Mouse (Mus musculus): ENCODE data around the gene Rfx5. TPM values are rescaled to one million over a fixed set of nuclear protein-coding genes. Genes with fewer than 3 reads are reported as not detected.

Gene Rfx5
- polyA plus RNA-seq, 1 experiment from 2014 or later = 4.5 TPM

GRCm38 (mm10) chr3:94965878-94966277 is 12.0 kb downstream of the Rfx5 start:
- ATAC-seq (replicated peaks; ENCODE audit: low FRiP score) (no peak), DNase-seq (ENCODE audit: low spot score) (no peak)
- 71% methylated on average over 1 of the region's 1 CpGs for WGBS
- Histone ChIP-seq H3K4me2 (no peak overlapping the region), H3K36me3 (ENCODE audit: control insufficient read depth, insufficient read depth, low read length) (no peaks in the 10 kb centered on the region), H3K4me3 (ENCODE audit: low read depth, low read length) (no peak overlapping the region), H3K27ac (ENCODE audit: low read depth, low read length) (no peak overlapping the region), H3K9ac (ENCODE audit: low read depth, low read length) (no peak overlapping the region), H3K9me3 (ENCODE audit: control insufficient read depth, low read length) (no peaks in the 10 kb centered on the region), H3K27me3 (replicated peaks; ENCODE audit: control insufficient read depth, insufficient read depth, low read length) (no peaks in the 10 kb centered on the region), H3K4me1 (replicated peaks; ENCODE audit: control insufficient read depth, insufficient read depth, low read length) (no peaks in the 10 kb centered on the region)

- H3K4me1 ChIP-seq (replicated peaks; ENCODE audit: control insufficient read depth, insufficient read depth, low read length) = peaks cover 14% of the 10 kb centered on the region; the same call in 1 of the 2 replicates
- H3K9ac ChIP-seq (ENCODE audit: low read depth, low read length) = no peak overlapping the region
- DNase-seq (ENCODE audit: low spot score) (no peak), ATAC-seq (replicated peaks; ENCODE audit: low FRiP score) (no peak)
- no peaks in the 10 kb centered on the region for H3K27me3 ChIP-seq (replicated peaks; ENCODE audit: control insufficient read depth, insufficient read depth, low read length)
- H3K4me2 ChIP-seq = no peak overlapping the region
- no peaks in the 10 kb centered on the region for H3K9me3 ChIP-seq (ENCODE audit: control insufficient read depth, low read length)
- H3K4me3 ChIP-seq (ENCODE audit: low read depth, low read length) = no peak overlapping the region
- no peaks in the 10 kb centered on the region for H3K36me3 ChIP-seq (ENCODE audit: control insufficient read depth, insufficient read depth, low read length)
- no peak overlapping the region for H3K27ac ChIP-seq (ENCODE audit: low read depth, low read length)
- WGBS = 79% methylated on average over 3 of the region's 3 CpGs
Measured at GRCm38 (mm10) chr3:94972552-94972951, 18.7 kb downstream of the Rfx5 start.

GRCm38 (mm10) chr3:94973620-94974019 is 19.7 kb downstream of the Rfx5 start:
- H3K4me2 ChIP-seq = peak overlapping the region; percentile 88
- 85% methylated on average over 5 of the region's 5 CpGs for WGBS

GRCm38 (mm10) chr3:94974026-94974527 is 20.2 kb downstream of the Rfx5 start:
- peak; percentile 7; the same call in 1 of the 2 replicates for ATAC-seq (replicated peaks; ENCODE audit: low FRiP score)
- Histone ChIP-seq H3K36me3 (ENCODE audit: control insufficient read depth, insufficient read depth, low read length) (no peaks in the 10 kb centered on the region), H3K27ac (ENCODE audit: low read depth, low read length) (no peak overlapping the region), H3K4me1 (replicated peaks; ENCODE audit: control insufficient read depth, insufficient read depth, low read length) (peaks cover 14% of the 10 kb centered on the region; the same call in 1 of the 2 replicates), H3K4me2 (peak overlapping the region; percentile 88), H3K9me3 (ENCODE audit: control insufficient read depth, low read length) (no peaks in the 10 kb centered on the region), H3K27me3 (replicated peaks; ENCODE audit: control insufficient read depth, insufficient read depth, low read length) (no peaks in the 10 kb centered on the region), H3K9ac (ENCODE audit: low read depth, low read length) (peak overlapping the region; percentile 55), H3K4me3 (ENCODE audit: low read depth, low read length) (peak overlapping the region; percentile 88)
- no peak for DNase-seq (ENCODE audit: low spot score)
- 26% methylated on average over 9 of the region's 9 CpGs for WGBS

More at GRCm38 (mm10) chr3:94973620-94974019, 19.7 kb downstream of the Rfx5 start:
- ATAC-seq (replicated peaks; ENCODE audit: low FRiP score) (no peak), DNase-seq (ENCODE audit: low spot score) (no peak)
- no peaks in the 10 kb centered on the region for H3K9me3 ChIP-seq (ENCODE audit: control insufficient read depth, low read length)
- H3K4me3 ChIP-seq (ENCODE audit: low read depth, low read length) = peak overlapping the region; percentile 88; the same call in 1 of the 2 replicates
- no peaks in the 10 kb centered on the region for H3K36me3 ChIP-seq (ENCODE audit: control insufficient read depth, insufficient read depth, low read length)
- H3K27ac ChIP-seq (ENCODE audit: low read depth, low read length) = no peak overlapping the region
- peak overlapping the region; percentile 55; the same call in 1 of the 2 replicates for H3K9ac ChIP-seq (ENCODE audit: low read depth, low read length)
- H3K27me3 ChIP-seq (replicated peaks; ENCODE audit: control insufficient read depth, insufficient read depth, low read length) = no peaks in the 10 kb centered on the region
- peaks cover 14% of the 10 kb centered on the region; the same call in 1 of the 2 replicates for H3K4me1 ChIP-seq (replicated peaks; ENCODE audit: control insufficient read depth, insufficient read depth, low read length)

GRCm38 (mm10) chr3:94974528-94975422 is 20.9 kb downstream of the Rfx5 start, which contains the start of gene Pi4kb:
Gene Pi4kb, plus strand, starts transcription at chr3:94974731.
- ATAC-seq (replicated peaks; ENCODE audit: low FRiP score) (peak; percentile 92), DNase-seq (ENCODE audit: low spot score) (peak; percentile 94)
- WGBS = under 1% methylated on average over 52 of the region's 57 CpGs
- Histone ChIP-seq H3K27ac (ENCODE audit: low read depth, low read length) (peak within 1 kb of the TSS; percentile 77), H3K36me3 (ENCODE audit: control insufficient read depth, insufficient read depth, low read length) (no peaks in the 10 kb centered on the region), H3K9ac (ENCODE audit: low read depth, low read length) (peak within 1 kb of the TSS; percentile 94), H3K4me3 (ENCODE audit: low read depth, low read length) (peak within 1 kb of the TSS; percentile 88), H3K4me2 (peak within 1 kb of the TSS; percentile 88), H3K9me3 (ENCODE audit: control insufficient read depth, low read length) (no peaks in the 10 kb centered on the region), H3K27me3 (replicated peaks; ENCODE audit: control insufficient read depth, insufficient read depth, low read length) (no peaks in the 10 kb centered on the region), H3K4me1 (replicated peaks; ENCODE audit: control insufficient read depth, insufficient read depth, low read length) (peaks cover 14% of the 10 kb centered on the region; the same call in 1 of the 2 replicates)

GRCm38 (mm10) chr3:94984312-94984711 is 30.4 kb downstream of the Rfx5 start:
- Histone ChIP-seq H3K36me3 (ENCODE audit: control insufficient read depth, insufficient read depth, low read length) (peaks cover 5% of the 10 kb centered on the region; the same call in 1 of the 2 replicates), H3K27ac (ENCODE audit: low read depth, low read length) (no peak overlapping the region), H3K4me2 (no peak overlapping the region), H3K9ac (ENCODE audit: low read depth, low read length) (no peak overlapping the region), H3K4me3 (ENCODE audit: low read depth, low read length) (no peak overlapping the region), H3K4me1 (replicated peaks; ENCODE audit: control insufficient read depth, insufficient read depth, low read length) (peaks cover 23% of the 10 kb centered on the region), H3K9me3 (ENCODE audit: control insufficient read depth, low read length) (no peaks in the 10 kb centered on the region), H3K27me3 (replicated peaks; ENCODE audit: control insufficient read depth, insufficient read depth, low read length) (no peaks in the 10 kb centered on the region)
- WGBS = 89% methylated on average over 11 of the region's 11 CpGs
- ATAC-seq (replicated peaks; ENCODE audit: low FRiP score) = no peak
- DNase-seq (ENCODE audit: low spot score) = no peak

GRCm38 (mm10) chr3:94985513-94985912 is 31.6 kb downstream of the Rfx5 start:
- 94% methylated on average over 2 of the region's 2 CpGs for WGBS
- Histone ChIP-seq H3K4me3 (ENCODE audit: low read depth, low read length) (no peak overlapping the region), H3K36me3 (ENCODE audit: control insufficient read depth, insufficient read depth, low read length) (peaks cover 5% of the 10 kb centered on the region; the same call in 1 of the 2 replicates), H3K27ac (ENCODE audit: low read depth, low read length) (no peak overlapping the region), H3K4me1 (replicated peaks; ENCODE audit: control insufficient read depth, insufficient read depth, low read length) (peaks cover 23% of the 10 kb centered on the region), H3K4me2 (no peak overlapping the region), H3K9ac (ENCODE audit: low read depth, low read length) (no peak overlapping the region), H3K27me3 (replicated peaks; ENCODE audit: control insufficient read depth, insufficient read depth, low read length) (no peaks in the 10 kb centered on the region), H3K9me3 (ENCODE audit: control insufficient read depth, low read length) (no peaks in the 10 kb centered on the region)
- ATAC-seq (replicated peaks; ENCODE audit: low FRiP score) = no peak
- no peak for DNase-seq (ENCODE audit: low spot score)

- Histone ChIP-seq H3K4me1 (replicated peaks; ENCODE audit: control insufficient read depth, insufficient read depth, low read length) (peaks cover 23% of the 10 kb centered on the region), H3K27me3 (replicated peaks; ENCODE audit: control insufficient read depth, insufficient read depth, low read length) (no peaks in the 10 kb centered on the region), H3K4me2 (no peak overlapping the region), H3K9ac (ENCODE audit: low read depth, low read length) (no peak overlapping the region), H3K9me3 (ENCODE audit: control insufficient read depth, low read length) (no peaks in the 10 kb centered on the region), H3K4me3 (ENCODE audit: low read depth, low read length) (no peak overlapping the region), H3K36me3 (ENCODE audit: control insufficient read depth, insufficient read depth, low read length) (peaks cover 5% of the 10 kb centered on the region; the same call in 1 of the 2 replicates), H3K27ac (ENCODE audit: low read depth, low read length) (no peak overlapping the region)
- ATAC-seq (replicated peaks; ENCODE audit: low FRiP score) (peak; percentile 85), DNase-seq (ENCODE audit: low spot score) (no peak)
Measured at GRCm38 (mm10) chr3:94987578-94987977, 33.7 kb downstream of the Rfx5 start.

Measured in liver, embryonic 11.5 days (tissue).